Mouse (Mus musculus) limb, embryonic 12.5 days (tissue): ENCODE measurements around the gene Rabgap1l. TPM values are rescaled to one million over a fixed set of nuclear protein-coding genes. Genes with fewer than 3 reads are reported as not detected.

Experiments
- ATAC-seq: fragments of 200-750 bp; cut with Nextera tagmentation; 2 replicates; pipeline ENCODE4 v1.8.0; 2017; ENCODE audit warnings: low read depth, moderate TSS enrichment; ENCODE audit not compliant: insufficient number of reproducible peaks, insufficient read depth, low FRiP score, low TSS enrichment
- H3K27ac ChIP-seq: fragments of 300-500 bp; sonication (generic); 2 replicates; pipeline ENCODE4 v1.5.1; 2016; ENCODE audit warnings: mild to moderate bottlenecking, moderate library complexity
- H3K27me3 ChIP-seq: fragments of 300-500 bp; sonication (generic); 2 replicates; pipeline ENCODE4 v1.6.1; 2016; ENCODE audit warnings: mild to moderate bottlenecking, moderate library complexity
- H3K36me3 ChIP-seq: fragments of 300-500 bp; sonication (generic); 2 replicates; pipeline ENCODE4 v1.6.1; 2016; ENCODE audit warnings: mild to moderate bottlenecking, moderate library complexity
- H3K4me1 ChIP-seq: fragments of 300-500 bp; sonication (generic); replicated peaks from 2 replicates; pipeline ENCODE4 v1.6.1; 2016
- H3K4me2 ChIP-seq: fragments of 300-500 bp; sonication (generic); 2 replicates; pipeline ENCODE4 v1.6.1; 2016; ENCODE audit warnings: mild to moderate bottlenecking, moderate library complexity
- H3K4me3 ChIP-seq: fragments of 300-500 bp; sonication (generic); replicated peaks from 2 replicates; pipeline ENCODE4 v1.5.1; 2016; ENCODE audit warnings: mild to moderate bottlenecking
- H3K9ac ChIP-seq: fragments of 300-500 bp; sonication (generic); replicated peaks from 2 replicates; pipeline ENCODE4 v1.6.1; 2016; ENCODE audit warnings: mild to moderate bottlenecking, moderate library complexity
- H3K9me3 ChIP-seq: fragments of 300-500 bp; sonication (generic); 2 replicates; pipeline ENCODE4 v1.6.1; 2016; ENCODE audit warnings: mild to moderate bottlenecking, moderate library complexity
- WGBS: fragments of 180-500 bp; shearing (Covaris S2); methylation state at CpG from one replicate; pipeline ENCODE4 v1.1.7; 2016; 5-methylcytosine and 5-hydroxymethylcytosine counted together
- polyA plus RNA-seq: library from polyadenylated mRNA; unstranded; fragments of >200 nt; fragmentation: Nextera tagmentation; extraction: Ambion mirVana; gene quantifications from 2 replicates; pipeline ENCODE4 v1.2.1, GENCODE M21; 2016

The Rabgap1l gene
- polyA plus RNA-seq, 1 experiment from 2014 or later, result 17.3 TPM

- H3K4me3 ChIP-seq, result no peak overlapping the region
These were observed 101.8 kb downstream of the Rabgap1l start for GRCm38 (mm10) chr1:160691196-160691590.

GRCm38 (mm10) chr1:160690516-160691195 lies 102.4 kb downstream of the Rabgap1l start:
- Histone ChIP-seq H3K27me3 (no peaks in the 10 kb centered on the region), H3K27ac (no peak overlapping the region), H3K9me3 (0 out of 2 replicates have a peak, but pooled peaks cover 7% of the 10 kb centered on the region), H3K4me1 (no peaks in the 10 kb centered on the region), H3K9ac (no peak overlapping the region), H3K4me3 (no peak overlapping the region), H3K36me3 (no peaks in the 10 kb centered on the region), H3K4me2 (no peak overlapping the region)
- ATAC-seq, result no peak
- WGBS, result 96% methylated on average over 7 of the region's 7 CpGs

More at GRCm38 (mm10) chr1:160691196-160691590, 101.8 kb downstream of the Rabgap1l start:
- H3K36me3 ChIP-seq, result no peaks in the 10 kb centered on the region
- H3K4me2 ChIP-seq, result no peak overlapping the region
- no peak overlapping the region for H3K27ac ChIP-seq
- 88% methylated on average over 1 of the region's 1 CpGs for WGBS
- 0 out of 2 replicates have a peak, but pooled peaks cover 3% of the 10 kb centered on the region for H3K9me3 ChIP-seq
- no peak for ATAC-seq
- no peaks in the 10 kb centered on the region for H3K27me3 ChIP-seq
- no peaks in the 10 kb centered on the region for H3K4me1 ChIP-seq
- H3K9ac ChIP-seq, result no peak overlapping the region

- ATAC-seq, result no peak
- Histone ChIP-seq H3K27ac (no peak overlapping the region), H3K27me3 (no peaks in the 10 kb centered on the region), H3K4me1 (no peaks in the 10 kb centered on the region), H3K9ac (no peak overlapping the region), H3K9me3 (0 out of 2 replicates have a peak, but pooled peaks cover 7% of the 10 kb centered on the region), H3K4me2 (no peak overlapping the region), H3K4me3 (no peak overlapping the region), H3K36me3 (no peaks in the 10 kb centered on the region)
These were observed 103.5 kb downstream of the Rabgap1l start for GRCm38 (mm10) chr1:160689511-160689910.

- no peak overlapping the region for H3K4me2 ChIP-seq
- H3K27ac ChIP-seq, result no peak overlapping the region
- H3K4me1 ChIP-seq, result no peaks in the 10 kb centered on the region
- WGBS, result 82% methylated on average over 2 of the region's 2 CpGs
- no peak for ATAC-seq
- 0 out of 2 replicates have a peak, but pooled peaks cover 7% of the 10 kb centered on the region for H3K9me3 ChIP-seq
- H3K27me3 ChIP-seq, result no peaks in the 10 kb centered on the region
- no peak overlapping the region for H3K4me3 ChIP-seq
- H3K36me3 ChIP-seq, result no peaks in the 10 kb centered on the region
- H3K9ac ChIP-seq, result no peak overlapping the region
These were observed 108.8 kb downstream of the Rabgap1l start for GRCm38 (mm10) chr1:160684251-160684650.

DNA sequence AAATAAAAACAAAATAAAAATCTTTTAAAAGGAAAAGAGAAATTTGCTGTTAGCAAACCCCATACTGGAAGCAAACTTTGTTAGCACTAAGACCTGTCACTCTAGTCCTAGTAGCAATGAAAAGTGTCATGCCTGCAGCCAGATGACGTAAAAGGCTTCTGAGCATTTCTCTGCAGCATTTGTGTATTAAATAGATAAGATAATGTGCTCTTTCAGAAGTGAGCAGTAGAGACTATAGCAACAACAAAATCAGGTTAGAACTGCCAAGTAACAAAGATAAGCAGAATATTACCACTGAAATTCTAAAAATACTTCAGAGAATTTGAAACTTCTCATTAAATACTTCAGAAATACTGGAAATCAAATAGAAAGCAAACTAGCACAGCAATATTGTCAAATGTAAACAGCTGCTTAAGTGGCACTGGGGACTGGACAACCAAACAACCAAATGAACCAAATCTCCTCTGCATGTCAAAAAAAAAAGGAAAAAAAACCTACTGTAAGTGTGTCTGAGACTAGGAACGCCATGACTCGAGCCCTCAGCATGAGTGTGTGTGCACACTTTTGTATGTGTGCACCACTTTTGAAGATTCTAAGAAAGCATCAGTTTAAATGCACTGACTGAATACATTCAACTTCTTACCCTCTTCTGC lies 111.5 kb downstream of the Rabgap1l start:
- Histone ChIP-seq H3K4me3 (no peak overlapping the region), H3K4me2 (no peak overlapping the region), H3K27ac (no peak overlapping the region), H3K4me1 (no peaks in the 10 kb centered on the region), H3K27me3 (no peaks in the 10 kb centered on the region), H3K9ac (no peak overlapping the region), H3K36me3 (no peaks in the 10 kb centered on the region), H3K9me3 (0 out of 2 replicates have a peak, but pooled peaks cover 7% of the 10 kb centered on the region)
- no peak for ATAC-seq
- WGBS, result 91% methylated on average over 3 of the region's 3 CpGs

- H3K27ac ChIP-seq, result no peak overlapping the region
- no peaks in the 10 kb centered on the region for H3K4me1 ChIP-seq
- no peaks in the 10 kb centered on the region for H3K9me3 ChIP-seq
- no peaks in the 10 kb centered on the region for H3K36me3 ChIP-seq
- no peaks in the 10 kb centered on the region for H3K27me3 ChIP-seq
- H3K4me3 ChIP-seq, result no peak overlapping the region
- no peak overlapping the region for H3K9ac ChIP-seq
- no peak for ATAC-seq
- no peak overlapping the region for H3K4me2 ChIP-seq
- 77% methylated on average over 2 of the region's 2 CpGs for WGBS
These were observed 118.2 kb downstream of the Rabgap1l start for GRCm38 (mm10) chr1:160674763-160675162.

DNA sequence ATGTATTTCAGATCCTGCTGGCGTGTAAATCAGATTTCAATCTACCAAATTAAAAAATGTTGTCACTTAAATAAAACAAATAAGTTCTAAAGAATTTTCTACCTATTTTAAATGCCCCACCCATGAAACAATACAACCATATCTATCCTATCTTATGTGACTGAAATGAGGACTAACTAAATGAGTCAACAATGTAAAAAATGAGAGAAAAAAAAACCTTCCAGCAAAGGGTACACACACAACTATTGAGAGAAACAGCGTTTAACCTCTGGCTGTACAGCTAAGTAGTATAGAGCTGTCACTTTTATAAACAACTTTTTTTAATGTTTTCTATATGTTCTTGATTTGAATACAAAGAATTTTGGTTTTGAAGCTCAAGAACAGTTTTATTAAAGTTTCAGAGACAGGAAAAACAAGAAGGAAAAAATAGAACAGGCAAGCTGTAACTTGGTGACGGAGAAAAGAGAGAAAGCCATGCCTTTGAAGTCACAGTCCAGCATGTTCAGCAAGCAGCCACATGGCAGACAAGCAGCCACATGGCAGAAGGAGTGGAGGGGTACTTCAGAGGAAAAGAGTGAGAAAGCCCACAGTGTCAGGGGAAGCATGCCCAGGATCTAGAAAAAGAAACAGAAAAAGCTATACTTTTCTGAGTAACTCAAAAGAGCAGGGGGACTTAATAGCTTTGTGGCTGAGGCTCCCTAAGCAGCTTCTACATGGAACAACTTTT lies 120.8 kb downstream of the Rabgap1l start:
- Histone ChIP-seq H3K27ac (no peak overlapping the region), H3K27me3 (no peaks in the 10 kb centered on the region), H3K9me3 (no peaks in the 10 kb centered on the region), H3K9ac (no peak overlapping the region), H3K4me3 (no peak overlapping the region), H3K4me1 (no peaks in the 10 kb centered on the region), H3K36me3 (no peaks in the 10 kb centered on the region), H3K4me2 (no peak overlapping the region)
- WGBS, result 61% methylated on average over 3 of the region's 3 CpGs
- ATAC-seq, result no peak

- H3K4me2 ChIP-seq, result no peak overlapping the region
- H3K27ac ChIP-seq, result no peak overlapping the region
- H3K9ac ChIP-seq, result no peak overlapping the region
- 51% methylated on average over 2 of the region's 2 CpGs for WGBS
- ATAC-seq, result no peak
- no peaks in the 10 kb centered on the region for H3K9me3 ChIP-seq
- H3K36me3 ChIP-seq, result no peaks in the 10 kb centered on the region
- no peaks in the 10 kb centered on the region for H3K27me3 ChIP-seq
- H3K4me1 ChIP-seq, result peaks cover 6% of the 10 kb centered on the region; the same call in 1 of the 2 replicates
- H3K4me3 ChIP-seq, result no peak overlapping the region
These were observed 137.1 kb downstream of the Rabgap1l start for GRCm38 (mm10) chr1:160655806-160656470.

DNA sequence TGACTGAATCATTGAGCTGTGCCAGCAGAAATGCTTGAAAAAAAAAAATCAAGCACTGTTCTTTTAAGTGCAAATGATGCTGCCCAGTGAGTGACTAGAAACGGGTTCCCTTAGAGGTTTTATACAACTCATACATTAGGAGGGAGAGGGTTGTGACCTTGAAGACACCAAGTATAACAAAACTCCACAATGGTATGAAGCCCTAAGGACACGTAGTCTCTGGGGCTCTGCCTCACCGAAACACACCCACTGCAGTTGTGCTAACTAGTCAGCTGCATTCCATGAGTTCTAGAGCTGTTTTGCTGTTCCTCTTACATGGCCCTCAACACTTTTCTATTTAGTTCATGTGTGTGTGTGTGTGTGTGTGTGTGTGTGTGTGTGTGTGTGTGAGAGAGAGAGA lies 141.3 kb downstream of the Rabgap1l start:
- peaks cover 17% of the 10 kb centered on the region for H3K4me1 ChIP-seq
- no peaks in the 10 kb centered on the region for H3K9me3 ChIP-seq
- H3K27ac ChIP-seq, result no peak overlapping the region
- H3K36me3 ChIP-seq, result no peaks in the 10 kb centered on the region
- H3K9ac ChIP-seq, result no peak overlapping the region
- no peaks in the 10 kb centered on the region for H3K27me3 ChIP-seq
- WGBS, result 44% methylated on average over 3 of the region's 3 CpGs
- no peak for ATAC-seq
- no peak overlapping the region for H3K4me3 ChIP-seq
- no peak overlapping the region for H3K4me2 ChIP-seq

DNA sequence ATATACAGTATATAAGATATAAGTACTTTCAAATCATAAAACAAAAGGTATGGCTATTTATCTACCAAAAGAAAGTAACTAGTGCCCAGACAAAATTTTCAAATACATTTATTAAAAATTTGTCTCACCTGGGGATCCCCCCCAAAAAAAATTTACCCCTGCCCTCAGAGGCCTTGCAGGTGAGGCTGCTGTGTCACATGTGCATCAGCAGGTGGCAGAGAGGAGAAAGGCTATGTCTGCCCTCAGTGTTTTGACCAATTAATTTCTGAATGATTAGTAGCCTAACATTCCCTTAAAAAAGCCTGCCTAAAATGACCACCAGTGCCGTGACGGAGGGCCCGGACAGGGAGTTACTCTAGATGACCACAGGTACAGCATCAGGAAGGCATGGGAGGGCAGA lies 147.6 kb downstream of the Rabgap1l start:
- 89% methylated on average over 3 of the region's 3 CpGs for WGBS
- Histone ChIP-seq H3K36me3 (no peaks in the 10 kb centered on the region), H3K9me3 (no peaks in the 10 kb centered on the region), H3K4me3 (no peak overlapping the region), H3K9ac (no peak overlapping the region), H3K27me3 (no peaks in the 10 kb centered on the region), H3K27ac (no peak overlapping the region), H3K4me2 (no peak overlapping the region), H3K4me1 (peaks cover 10% of the 10 kb centered on the region)
- no peak for ATAC-seq
